Mouse (Mus musculus) forebrain, embryonic 16.5 days (tissue): ENCODE results near the gene Hacl1. TPM values are rescaled to one million over a fixed set of nuclear protein-coding genes. Genes with fewer than 3 reads are reported as not detected.
"Not testable (repeated sequence)": the region's sequence is repeated elsewhere in the genome, so short reads cannot be mapped to it uniquely, and the experiment has no call there.

Source experiments
- ATAC-seq: fragments of 200-750 bp; cut with Nextera tagmentation; 2 replicates; pipeline ENCODE4 v1.8.0; 2017; ENCODE audit warnings: mild to moderate bottlenecking, moderate library complexity
- H3K27ac ChIP-seq: fragments of 300-500 bp; sonication (generic); 2 replicates; pipeline ENCODE4 v1.5.1; 2014; ENCODE audit warnings: low read length, control low read depth
- H3K27me3 ChIP-seq: fragments of 300-500 bp; sonication (generic); replicated peaks from 2 replicates; pipeline ENCODE4 v1.6.1; 2014; ENCODE audit warnings: low read length; ENCODE audit not compliant: control insufficient read depth, insufficient read depth
- H3K36me3 ChIP-seq: fragments of 300-500 bp; sonication (generic); 2 replicates; pipeline ENCODE4 v1.6.1; 2014; ENCODE audit not compliant: control insufficient read depth, insufficient read depth
- H3K4me1 ChIP-seq: fragments of 300-500 bp; sonication (generic); replicated peaks from 2 replicates; pipeline ENCODE4 v1.6.1; 2014; ENCODE audit warnings: low read length; ENCODE audit not compliant: control insufficient read depth, insufficient read depth
- H3K4me2 ChIP-seq: fragments of 300-500 bp; sonication (generic); 2 replicates; pipeline ENCODE4 v1.6.1; 2014; ENCODE audit warnings: mild to moderate bottlenecking, low read length, control low read depth
- H3K4me3 ChIP-seq: fragments of 300-500 bp; sonication (generic); replicated peaks from 2 replicates; pipeline ENCODE4 v1.5.1; 2014; ENCODE audit warnings: mild to moderate bottlenecking, low read length, control low read depth
- H3K9ac ChIP-seq: fragments of 300-500 bp; sonication (generic); replicated peaks from 2 replicates; pipeline ENCODE4 v1.6.1; 2014; ENCODE audit warnings: low read depth, low read length, control low read depth
- H3K9me3 ChIP-seq: fragments of 300-500 bp; sonication (generic); 2 replicates; pipeline ENCODE4 v1.6.1; 2016; ENCODE audit warnings: low read length; ENCODE audit not compliant: control insufficient read depth
- WGBS: fragments of 180-500 bp; shearing (Covaris S2); extraction: QIAGEN DNeasy Blood & Tissue Kit; methylation state at CpG from one replicate; pipeline ENCODE4 v1.1.7; 2014; 5-methylcytosine and 5-hydroxymethylcytosine counted together
- polyA plus RNA-seq: library from polyadenylated mRNA; unstranded; fragments of >200 nt; fragmentation: Nextera tagmentation; extraction: Ambion mirVana; gene quantifications from 2 replicates; pipeline ENCODE4 v1.2.1, GENCODE M21; 2015

Hacl1 gene
- polyA plus RNA-seq, 1 experiment from 2014 or later: 6.9 TPM

DNA sequence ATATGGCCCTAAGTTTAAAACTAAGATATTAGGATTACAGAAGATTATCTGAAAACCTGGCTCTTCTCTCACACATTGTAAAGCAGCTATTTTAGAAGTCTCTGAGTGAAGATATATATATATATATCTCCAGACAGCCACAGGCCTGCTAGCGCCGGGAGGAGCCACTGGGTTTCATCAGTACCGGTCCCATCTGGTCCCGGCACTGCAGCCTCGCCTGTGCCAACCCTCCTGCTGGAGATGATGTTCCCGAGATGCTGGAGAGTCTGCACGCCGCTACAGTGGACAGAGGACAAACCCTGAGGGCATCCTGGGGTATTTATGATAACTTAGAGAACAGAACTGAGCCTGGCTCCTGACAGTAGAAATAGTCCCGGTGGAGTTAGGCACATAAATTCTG is 23.9 kb downstream of the Hacl1 start:
- H3K4me1 ChIP-seq: no peaks in the 10 kb centered on the region
- no peaks in the 10 kb centered on the region for H3K36me3 ChIP-seq
- no peak overlapping the region for H3K4me2 ChIP-seq
- H3K9ac ChIP-seq: no peak overlapping the region
- WGBS: 92% methylated on average over 9 of the region's 9 CpGs
- H3K4me3 ChIP-seq: no peak overlapping the region
- H3K27ac ChIP-seq: no peak overlapping the region
- ATAC-seq: no peak
- H3K27me3 ChIP-seq: no peaks in the 10 kb centered on the region
- H3K9me3 ChIP-seq: no peaks in the 10 kb centered on the region

DNA sequence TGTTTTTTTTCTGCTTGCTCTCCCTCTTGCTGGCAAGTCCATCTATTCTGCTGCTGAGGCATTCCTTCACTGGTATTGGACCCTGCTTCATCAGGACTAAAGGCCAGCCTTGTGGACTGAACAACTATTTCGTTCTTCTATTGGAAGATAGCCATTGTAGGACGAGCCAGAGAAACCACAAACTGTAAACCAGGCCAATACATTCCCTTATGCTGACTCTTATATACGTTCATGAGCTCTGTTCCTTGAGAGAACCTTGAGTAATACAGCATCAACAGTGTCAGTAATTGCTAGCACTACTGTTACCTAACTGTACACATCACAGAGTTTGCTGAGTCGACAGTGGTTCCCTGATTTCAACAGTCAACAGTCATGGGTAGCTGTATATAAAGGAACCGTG is 27.4 kb downstream of the Hacl1 start:
- no peak for ATAC-seq
- H3K27me3 ChIP-seq: no peaks in the 10 kb centered on the region

DNA sequence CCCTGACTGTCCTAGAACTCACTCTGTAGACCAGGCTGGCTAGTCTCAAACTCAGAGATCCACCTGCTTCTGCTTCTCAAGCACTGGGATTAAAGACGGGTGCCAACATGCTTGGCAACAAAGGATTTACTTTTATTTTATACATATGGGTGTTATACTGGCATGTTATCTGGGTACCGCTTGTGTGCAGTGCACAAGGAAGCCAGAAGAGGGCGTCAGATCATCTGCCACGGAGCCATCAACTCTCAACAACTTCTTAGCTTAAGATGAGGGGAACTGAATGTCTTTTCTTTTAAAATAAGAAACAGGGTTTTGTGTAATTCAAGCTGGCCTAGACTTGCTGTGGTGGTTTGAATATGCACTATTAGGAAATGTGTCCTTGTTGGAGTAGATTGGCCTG is 29.1 kb downstream of the Hacl1 start:
- Histone ChIP-seq H3K9ac (no peak overlapping the region), H3K9me3 (no peaks in the 10 kb centered on the region), H3K27ac (no peak overlapping the region), H3K27me3 (no peaks in the 10 kb centered on the region), H3K4me1 (no peaks in the 10 kb centered on the region), H3K4me3 (no peak overlapping the region), H3K36me3 (no peaks in the 10 kb centered on the region), H3K4me2 (no peak overlapping the region)
- ATAC-seq: no peak
- 68% methylated on average over 4 of the region's 4 CpGs for WGBS

More for the DNA sequence above, 27.4 kb downstream of the Hacl1 start:
- Histone ChIP-seq H3K36me3 (no peaks in the 10 kb centered on the region), H3K27ac (no peak overlapping the region), H3K4me2 (no peak overlapping the region), H3K4me3 (no peak overlapping the region), H3K4me1 (no peaks in the 10 kb centered on the region), H3K9me3 (no peaks in the 10 kb centered on the region), H3K9ac (no peak overlapping the region)
- WGBS: 87% methylated on average over 5 of the region's 5 CpGs

DNA sequence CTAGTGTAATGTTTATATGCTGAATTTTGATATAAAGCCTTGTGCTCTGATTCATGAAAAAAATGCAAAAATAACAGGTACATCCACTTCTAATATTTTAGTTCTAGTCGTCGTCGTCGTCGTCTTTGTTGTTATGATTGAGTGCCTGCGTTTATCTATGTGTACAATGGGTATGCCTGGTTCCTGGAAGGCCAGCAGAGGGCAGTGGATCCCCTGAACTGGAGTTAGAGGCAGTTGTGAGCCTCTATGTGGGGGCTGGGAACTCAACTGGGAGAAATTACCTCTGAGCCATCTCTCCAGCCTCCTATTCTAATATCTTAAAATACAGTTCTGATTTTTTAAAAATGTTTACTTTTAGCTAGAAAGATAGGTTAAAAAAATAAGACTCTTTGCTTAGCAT is 35.6 kb downstream of the Hacl1 start:
- ATAC-seq: no peak
- H3K9me3 ChIP-seq: no peaks in the 10 kb centered on the region
- H3K4me2 ChIP-seq: no peak overlapping the region
- no peaks in the 10 kb centered on the region for H3K36me3 ChIP-seq
- no peaks in the 10 kb centered on the region for H3K4me1 ChIP-seq
- no peak overlapping the region for H3K4me3 ChIP-seq
- no peaks in the 10 kb centered on the region for H3K27me3 ChIP-seq
- no peak overlapping the region for H3K9ac ChIP-seq
- no peak overlapping the region for H3K27ac ChIP-seq
- 52% methylated on average over 6 of the region's 6 CpGs for WGBS

DNA sequence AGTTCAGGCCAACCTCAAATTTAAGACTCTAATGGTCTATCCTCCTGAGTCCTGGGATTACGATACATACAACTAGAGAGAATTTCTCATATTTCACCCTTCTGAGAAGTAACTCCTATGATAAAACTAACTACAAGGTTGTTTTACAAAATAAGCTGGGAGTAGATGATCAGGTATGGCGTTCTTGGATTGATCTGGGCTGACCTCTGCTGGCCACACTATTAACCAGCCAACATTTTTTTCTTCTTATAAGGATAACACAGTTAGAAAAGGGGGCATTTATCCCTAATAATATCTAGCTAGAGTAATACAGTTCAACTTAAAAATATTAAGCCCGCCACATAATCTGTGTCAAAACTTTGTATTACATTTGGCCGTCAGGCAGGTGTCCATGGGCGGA is 36.2 kb downstream of the Hacl1 start:
- Histone ChIP-seq H3K27me3 (no peaks in the 10 kb centered on the region), H3K4me3 (no peak overlapping the region), H3K4me1 (no peaks in the 10 kb centered on the region), H3K4me2 (no peak overlapping the region), H3K36me3 (no peaks in the 10 kb centered on the region), H3K27ac (no peak overlapping the region), H3K9ac (no peak overlapping the region), H3K9me3 (no peaks in the 10 kb centered on the region)
- 81% methylated on average over 5 of the region's 5 CpGs for WGBS
- ATAC-seq: no peak

DNA sequence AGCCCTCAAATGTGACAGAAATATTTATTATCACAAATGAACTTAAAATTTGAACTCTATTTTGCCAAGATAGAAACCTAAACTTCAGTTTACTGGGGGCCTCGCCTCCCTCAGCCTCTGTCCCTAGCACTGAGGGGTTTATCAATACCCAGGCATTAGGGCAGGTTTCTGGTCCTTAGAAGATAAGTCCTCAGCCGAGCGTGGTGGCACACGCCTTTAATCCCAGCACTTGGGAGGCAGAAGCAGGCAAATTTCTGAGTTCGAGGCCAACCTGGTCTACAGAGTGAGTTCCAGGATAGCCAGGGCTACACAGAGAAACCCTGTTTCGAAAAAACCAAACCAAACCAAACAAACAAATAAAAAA is 38.5 kb downstream of the Hacl1 start:
- H3K27me3 ChIP-seq, H3K4me2 ChIP-seq, H3K27ac ChIP-seq, H3K36me3 ChIP-seq, H3K4me1 ChIP-seq, ATAC-seq, H3K4me3 ChIP-seq, H3K9me3 ChIP-seq, H3K9ac ChIP-seq: not testable (repeated sequence)
- WGBS: 84% methylated on average over 6 of the region's 6 CpGs

DNA sequence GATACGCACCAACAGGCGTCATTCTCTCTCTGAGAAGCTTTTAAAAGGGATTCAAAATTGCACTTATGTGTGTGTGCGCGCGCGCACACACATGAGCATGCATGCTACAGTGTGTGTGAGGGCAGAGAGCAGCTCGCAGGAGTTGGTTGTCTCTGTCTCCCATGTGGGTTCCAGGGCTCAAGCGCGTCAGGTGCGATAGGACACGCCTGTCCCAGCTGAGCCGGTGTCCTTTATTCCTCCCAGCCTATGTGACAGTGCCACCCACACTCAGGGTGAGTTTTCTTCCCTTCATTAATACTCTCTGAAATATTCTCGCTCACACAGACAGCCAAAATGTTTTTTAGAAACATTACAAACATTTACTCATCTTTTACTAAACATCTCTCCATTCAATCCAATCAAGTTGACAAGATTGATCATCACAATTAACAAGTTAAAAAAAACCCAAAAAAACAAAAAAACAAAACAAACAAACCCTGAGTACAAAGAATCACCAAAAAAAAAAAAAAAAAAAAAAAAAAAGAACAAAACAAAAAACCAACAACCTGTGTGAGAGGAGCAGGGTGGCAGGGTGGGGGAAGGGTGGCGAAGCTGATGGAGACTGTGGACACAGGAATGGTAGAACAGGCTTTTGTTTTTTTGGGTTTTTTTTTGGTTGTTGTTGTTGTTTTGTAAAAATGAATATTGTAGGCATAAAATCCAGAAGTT is 39.0 kb downstream of the Hacl1 start:
- Histone ChIP-seq H3K4me3 (no peak overlapping the region), H3K9me3 (no peaks in the 10 kb centered on the region), H3K36me3 (no peaks in the 10 kb centered on the region), H3K4me2 (no peak overlapping the region), H3K27me3 (no peaks in the 10 kb centered on the region), H3K9ac (no peak overlapping the region), H3K27ac (no peak overlapping the region), H3K4me1 (no peaks in the 10 kb centered on the region)
- WGBS: 92% methylated on average over 14 of the region's 14 CpGs
- no peak for ATAC-seq

DNA sequence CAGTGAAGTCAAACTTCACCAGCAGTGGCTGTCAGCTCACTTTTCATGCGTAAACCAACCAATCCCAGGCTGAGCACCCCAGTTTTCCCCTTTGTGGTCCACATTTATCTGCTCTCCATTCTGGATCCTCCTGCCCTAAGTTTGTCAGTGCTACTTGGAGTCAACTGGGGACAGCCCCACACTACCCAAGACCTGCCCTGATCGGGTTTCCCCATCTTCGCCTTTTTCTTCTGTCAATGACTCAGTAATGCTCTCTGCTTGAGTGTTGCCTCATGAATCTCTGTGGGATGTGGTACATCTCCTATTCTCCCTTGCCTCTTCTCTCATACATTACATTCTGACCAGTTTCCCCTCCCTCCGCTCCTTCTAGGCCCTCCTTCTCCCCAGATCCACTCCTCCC is 43.6 kb downstream of the Hacl1 start:
- Histone ChIP-seq H3K4me1 (no peaks in the 10 kb centered on the region), H3K27ac (no peak overlapping the region), H3K4me2 (no peak overlapping the region), H3K9me3 (no peaks in the 10 kb centered on the region), H3K9ac (no peak overlapping the region), H3K4me3 (no peak overlapping the region), H3K27me3 (no peaks in the 10 kb centered on the region), H3K36me3 (no peaks in the 10 kb centered on the region)
- 91% methylated on average over 4 of the region's 4 CpGs for WGBS
- ATAC-seq: no peak

DNA sequence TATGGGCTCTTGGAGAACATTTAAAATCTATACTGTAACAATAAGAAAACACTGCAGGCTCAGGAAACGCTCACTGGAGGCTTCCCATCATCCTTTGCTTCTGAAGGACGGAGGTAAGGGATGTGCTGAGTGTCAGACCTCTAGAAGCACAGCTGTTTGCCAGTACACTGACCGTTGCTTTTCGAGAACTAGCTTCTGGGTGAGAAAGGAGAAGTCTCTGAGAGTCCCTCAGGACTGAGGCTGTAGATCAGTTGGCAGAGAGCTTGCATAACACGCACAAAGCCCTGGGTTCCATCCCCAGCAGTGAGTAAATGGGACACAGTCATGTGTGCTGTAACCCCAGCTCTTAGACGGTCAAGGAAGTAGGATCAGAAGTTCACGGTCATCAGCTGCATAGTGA is 44.7 kb downstream of the Hacl1 start:
- Histone ChIP-seq H3K27ac (no peak overlapping the region), H3K9me3 (no peaks in the 10 kb centered on the region), H3K4me2 (no peak overlapping the region), H3K4me1 (no peaks in the 10 kb centered on the region), H3K4me3 (no peak overlapping the region), H3K9ac (no peak overlapping the region), H3K36me3 (no peaks in the 10 kb centered on the region), H3K27me3 (no peaks in the 10 kb centered on the region)
- no peak for ATAC-seq
- WGBS: 85% methylated on average over 7 of the region's 7 CpGs

DNA sequence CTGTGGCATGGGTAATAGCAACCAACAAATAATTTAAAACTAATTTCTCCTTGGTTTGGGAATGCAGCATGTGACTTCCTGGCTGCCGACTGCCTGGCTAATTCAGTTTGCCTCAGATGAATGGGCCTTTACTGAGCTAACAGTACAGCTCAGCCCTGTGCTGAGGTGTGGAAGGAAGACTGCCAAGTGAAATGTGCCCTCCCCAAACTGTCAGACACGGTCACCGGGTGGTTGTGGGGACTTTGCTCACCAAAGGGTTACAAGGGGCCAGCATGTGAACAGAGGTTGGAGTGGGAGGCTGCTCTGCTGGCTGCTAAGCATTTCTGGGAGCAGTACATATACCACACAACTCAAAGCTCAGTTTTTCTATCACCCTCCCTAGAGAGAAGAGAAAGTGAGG is 46.4 kb downstream of the Hacl1 start:
- ATAC-seq: no peak

More for the DNA sequence above, 46.4 kb downstream of the Hacl1 start:
- Histone ChIP-seq H3K9ac (no peak overlapping the region), H3K36me3 (no peaks in the 10 kb centered on the region), H3K4me2 (no peak overlapping the region), H3K9me3 (no peaks in the 10 kb centered on the region), H3K27me3 (no peaks in the 10 kb centered on the region), H3K27ac (no peak overlapping the region), H3K4me3 (no peak overlapping the region), H3K4me1 (no peaks in the 10 kb centered on the region)
- 69% methylated on average over 3 of the region's 3 CpGs for WGBS
